Mouse (Mus musculus): Measurements from ENCODE around the gene 9430015G10Rik. TPM values are rescaled to one million over a fixed set of nuclear protein-coding genes. Genes with fewer than 3 reads are reported as not detected.
"Not testable (repeated sequence)": the region's sequence is repeated elsewhere in the genome, so short reads cannot be mapped to it uniquely, and the experiment has no call there.

9430015G10Rik gene
- polyA plus RNA-seq, 1 experiment = 1.6 TPM

DNA sequence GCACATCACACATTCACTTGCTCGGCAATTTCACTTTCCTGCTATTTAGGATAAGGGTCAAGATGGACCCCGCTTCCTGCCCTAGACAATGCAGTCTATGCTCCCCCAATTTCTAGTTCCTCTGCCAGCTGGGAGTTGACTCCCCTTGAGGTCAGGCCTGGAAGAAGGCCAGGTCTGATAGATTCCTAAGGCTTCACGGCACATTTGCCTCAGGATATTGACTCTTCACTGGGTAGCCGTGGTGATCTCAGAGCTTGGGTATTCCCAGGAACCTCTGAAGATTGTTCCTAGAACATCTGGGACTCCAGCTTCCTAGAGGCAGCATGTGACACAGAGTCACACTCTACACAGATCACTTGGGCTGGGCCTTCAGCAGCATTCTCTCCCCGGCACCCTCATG is 19.0 kb downstream of the 9430015G10Rik start:
- Histone ChIP-seq H3K9me3 (no peaks in the 10 kb centered on the region), H3K4me3 (replicated peaks) (no peak overlapping the region)
- TF ChIP-seq FLI1 (IDR thresholded peaks at IDR 0.05; ENCODE audit: low read length) = no peak
- no peak for TF ChIP-seq GATA1 (IDR thresholded peaks at IDR 0.05; ENCODE audit: borderline replicate concordance, low read length)

DNA sequence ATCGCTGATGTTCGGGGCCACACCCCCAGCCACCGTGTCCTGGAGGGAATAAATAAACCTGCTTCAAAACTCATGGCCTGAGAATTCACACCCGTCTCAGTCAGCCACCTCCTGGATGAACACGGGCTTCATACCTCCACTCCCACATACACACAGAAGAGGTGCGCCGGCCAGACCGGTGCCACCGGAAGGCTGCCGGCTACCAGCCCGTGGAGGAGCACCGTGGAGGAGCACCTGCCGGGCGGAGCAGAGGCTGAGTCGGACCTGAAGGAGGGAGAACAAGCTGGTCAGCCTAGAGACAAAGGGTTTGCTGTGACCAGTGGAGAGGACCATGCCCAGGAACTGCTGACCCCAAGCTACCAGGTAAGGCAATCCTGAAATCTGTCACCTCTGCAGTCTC is 20.7 kb downstream of the 9430015G10Rik start, which contains the start of gene Rnf223:
Gene Rnf223 (plus strand): TSS at position 78 of the 400 bp plus-strand sequence.
- Histone ChIP-seq H3K4me1 (peaks cover 19% of the 10 kb centered on the region), H3K36me3 (replicated peaks; ENCODE audit: low read length) (peaks cover 27% of the 10 kb centered on the region), H3K9me3 (no peaks in the 10 kb centered on the region), H3K27me3 (replicated peaks) (peaks cover 16% of the 10 kb centered on the region), H3K4me3 (replicated peaks) (no peak within 1 kb of the TSS)
- TF ChIP-seq GATA1 (IDR thresholded peaks at IDR 0.05; ENCODE audit: borderline replicate concordance, low read length) (no peak), FLI1 (IDR thresholded peaks at IDR 0.05; ENCODE audit: low read length) (no peak)

More for the DNA sequence above, 19.0 kb downstream of the 9430015G10Rik start:
- Histone ChIP-seq H3K36me3 (replicated peaks; ENCODE audit: low read length) (peaks cover 44% of the 10 kb centered on the region), H3K4me1 (peaks cover 13% of the 10 kb centered on the region), H3K27me3 (replicated peaks) (peaks cover 16% of the 10 kb centered on the region)

DNA sequence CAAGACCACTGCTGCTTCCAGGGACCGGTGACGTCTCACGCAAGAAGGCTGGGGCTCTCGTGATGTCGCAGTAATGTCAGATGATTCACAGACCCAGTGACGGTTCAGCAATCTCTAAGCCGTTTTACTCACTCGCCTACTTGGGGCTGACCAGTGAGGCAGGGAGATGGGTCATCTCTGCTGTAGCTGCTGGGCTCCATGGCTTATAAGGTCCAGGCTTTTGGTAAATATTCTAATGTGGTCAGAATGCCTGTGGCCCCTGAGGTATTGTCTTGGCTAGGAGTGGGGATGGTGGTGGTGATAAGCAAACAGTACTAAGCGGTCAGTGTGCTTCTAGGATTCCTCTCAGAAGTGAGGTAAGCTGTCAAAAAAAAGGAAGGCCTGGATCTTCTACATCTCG is 21.2 kb downstream of the 9430015G10Rik start:
- Histone ChIP-seq H3K9me3 (no peaks in the 10 kb centered on the region), H3K27me3 (replicated peaks) (peaks cover 16% of the 10 kb centered on the region), H3K4me3 (replicated peaks) (no peak overlapping the region), H3K4me1 (peaks cover 19% of the 10 kb centered on the region), H3K36me3 (replicated peaks; ENCODE audit: low read length) (peaks cover 22% of the 10 kb centered on the region)
- TF ChIP-seq GATA1 (IDR thresholded peaks at IDR 0.05; ENCODE audit: borderline replicate concordance, low read length) (no peak), FLI1 (IDR thresholded peaks at IDR 0.05; ENCODE audit: low read length) (no peak)

DNA sequence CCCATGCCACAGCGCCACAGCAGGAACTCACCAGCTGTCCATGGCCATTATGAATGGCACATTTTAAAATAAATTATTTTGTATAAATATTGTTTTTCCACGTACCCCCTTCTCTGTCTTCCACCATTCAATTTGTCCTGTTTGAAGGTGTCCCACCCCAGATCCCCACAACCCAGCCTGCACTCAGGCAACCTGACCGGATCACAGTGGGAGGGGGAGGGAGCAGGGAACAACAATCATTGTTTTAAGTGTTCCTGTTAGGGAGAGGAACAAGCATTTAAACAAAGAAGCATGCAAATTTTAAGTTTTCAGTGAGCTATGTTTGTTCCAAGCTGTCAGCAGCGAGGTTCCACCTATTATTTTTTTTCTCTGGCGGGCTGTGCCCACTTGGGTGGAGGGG is 23.6 kb downstream of the 9430015G10Rik start:
- H3K4me3 ChIP-seq (replicated peaks) = no peak overlapping the region
- H3K27me3 ChIP-seq (replicated peaks) = peaks cover 16% of the 10 kb centered on the region
- peaks cover 9% of the 10 kb centered on the region for H3K4me1 ChIP-seq
- H3K36me3 ChIP-seq (replicated peaks; ENCODE audit: low read length) = no peaks in the 10 kb centered on the region
- 0 out of 2 replicates have a peak, but pooled peaks cover 3% of the 10 kb centered on the region for H3K9me3 ChIP-seq
- TF ChIP-seq GATA1 (IDR thresholded peaks at IDR 0.05; ENCODE audit: borderline replicate concordance, low read length) (no peak), FLI1 (IDR thresholded peaks at IDR 0.05; ENCODE audit: low read length) (no peak)

DNA sequence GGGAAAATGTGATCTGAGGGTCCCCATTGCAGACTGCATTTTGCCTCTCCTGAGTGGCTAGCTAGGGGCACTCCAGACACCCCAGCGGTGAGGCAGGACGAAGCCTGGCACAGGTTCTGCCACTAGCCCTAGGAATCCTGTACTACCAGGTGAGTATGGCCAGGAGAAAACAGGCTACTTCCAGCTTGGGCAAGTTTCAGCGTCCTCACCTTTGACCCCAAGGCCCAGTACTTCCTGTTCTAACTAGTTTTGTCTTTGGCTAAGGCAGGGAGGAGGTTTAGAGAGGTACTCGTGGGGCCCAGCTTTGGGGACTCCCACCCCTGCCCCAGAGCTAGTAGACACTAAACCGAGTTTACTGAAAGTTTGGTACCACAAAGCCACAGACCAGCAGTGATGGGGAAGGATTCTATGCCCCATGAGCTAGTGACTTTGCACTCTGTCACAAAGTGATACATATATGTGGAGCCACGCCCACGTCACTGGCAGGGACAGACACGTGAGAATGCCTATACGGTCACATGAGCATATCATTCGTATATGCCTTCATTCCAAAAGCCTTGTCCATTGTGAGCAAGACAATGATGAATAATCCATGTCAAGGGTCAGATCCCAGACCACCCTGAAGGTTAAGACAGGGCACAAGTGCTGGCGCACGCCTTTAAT is 24.3 kb downstream of the 9430015G10Rik start:
- Histone ChIP-seq H3K9me3 (0 out of 2 replicates have a peak, but pooled peaks cover 3% of the 10 kb centered on the region), H3K4me3 (replicated peaks) (no peak overlapping the region), H3K36me3 (replicated peaks; ENCODE audit: low read length) (no peaks in the 10 kb centered on the region), H3K4me1 (peaks cover 9% of the 10 kb centered on the region), H3K27me3 (replicated peaks) (peaks cover 18% of the 10 kb centered on the region)
- TF ChIP-seq FLI1 (IDR thresholded peaks at IDR 0.05; ENCODE audit: low read length) (no peak), GATA1 (IDR thresholded peaks at IDR 0.05; ENCODE audit: borderline replicate concordance, low read length) (no peak)

DNA sequence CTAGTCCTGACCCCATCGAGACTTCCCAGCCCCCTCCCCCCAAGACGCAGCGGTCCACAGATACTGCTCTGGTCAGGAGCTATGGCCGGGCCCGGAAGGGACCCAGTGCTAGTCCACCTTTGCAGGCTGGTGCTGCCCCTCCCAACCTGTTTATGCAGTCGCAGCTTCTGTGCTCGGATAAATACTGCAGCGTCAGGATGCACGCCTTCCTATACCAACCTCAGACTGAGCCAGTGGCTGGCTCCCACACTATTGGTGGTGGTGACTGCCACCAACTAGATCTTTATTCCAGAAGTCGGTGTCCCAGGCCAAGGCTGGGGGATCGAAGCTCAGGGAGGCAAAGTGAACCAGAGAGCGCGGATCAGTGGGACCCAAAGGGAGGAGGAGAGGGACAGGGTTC is 25.3 kb downstream of the 9430015G10Rik start:
- 0 out of 2 replicates have a peak, but pooled peaks cover 3% of the 10 kb centered on the region for H3K9me3 ChIP-seq
- peaks cover 9% of the 10 kb centered on the region for H3K4me1 ChIP-seq
- H3K27me3 ChIP-seq (replicated peaks) = peaks cover 18% of the 10 kb centered on the region
- H3K36me3 ChIP-seq (replicated peaks; ENCODE audit: low read length) = no peaks in the 10 kb centered on the region
- no peak for TF ChIP-seq GATA1 (IDR thresholded peaks at IDR 0.05; ENCODE audit: borderline replicate concordance, low read length)
- no peak for TF ChIP-seq FLI1 (IDR thresholded peaks at IDR 0.05; ENCODE audit: low read length)
- H3K4me3 ChIP-seq (replicated peaks) = no peak overlapping the region

DNA sequence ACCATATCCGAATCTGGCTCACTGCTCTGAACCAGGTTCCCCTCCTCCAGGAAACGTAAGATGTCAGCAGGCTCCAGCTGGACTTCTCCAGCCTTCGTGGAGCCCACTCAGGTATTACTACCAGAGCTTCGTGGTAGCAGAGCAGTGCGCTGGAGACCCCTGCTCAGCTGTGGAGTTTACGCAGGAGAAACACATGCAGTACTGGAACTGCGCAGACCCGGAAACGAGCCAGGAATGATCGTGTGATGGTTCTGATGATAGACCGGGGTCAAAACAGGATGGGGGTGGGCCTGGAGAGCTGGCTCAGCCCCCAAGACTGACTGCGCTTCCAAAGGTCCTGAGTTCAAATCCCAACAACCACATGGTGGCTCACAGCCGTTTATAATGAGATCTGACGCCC is 26.0 kb downstream of the 9430015G10Rik start:
- peaks cover 9% of the 10 kb centered on the region for H3K4me1 ChIP-seq
- TF ChIP-seq FLI1 (IDR thresholded peaks at IDR 0.05; ENCODE audit: low read length) = no peak
- no peak for TF ChIP-seq GATA1 (IDR thresholded peaks at IDR 0.05; ENCODE audit: borderline replicate concordance, low read length)
- H3K9me3 ChIP-seq = 0 out of 2 replicates have a peak, but pooled peaks cover 3% of the 10 kb centered on the region
- H3K36me3 ChIP-seq (replicated peaks; ENCODE audit: low read length) = no peaks in the 10 kb centered on the region
- H3K4me3 ChIP-seq (replicated peaks) = no peak overlapping the region
- peaks cover 15% of the 10 kb centered on the region for H3K27me3 ChIP-seq (replicated peaks)

DNA sequence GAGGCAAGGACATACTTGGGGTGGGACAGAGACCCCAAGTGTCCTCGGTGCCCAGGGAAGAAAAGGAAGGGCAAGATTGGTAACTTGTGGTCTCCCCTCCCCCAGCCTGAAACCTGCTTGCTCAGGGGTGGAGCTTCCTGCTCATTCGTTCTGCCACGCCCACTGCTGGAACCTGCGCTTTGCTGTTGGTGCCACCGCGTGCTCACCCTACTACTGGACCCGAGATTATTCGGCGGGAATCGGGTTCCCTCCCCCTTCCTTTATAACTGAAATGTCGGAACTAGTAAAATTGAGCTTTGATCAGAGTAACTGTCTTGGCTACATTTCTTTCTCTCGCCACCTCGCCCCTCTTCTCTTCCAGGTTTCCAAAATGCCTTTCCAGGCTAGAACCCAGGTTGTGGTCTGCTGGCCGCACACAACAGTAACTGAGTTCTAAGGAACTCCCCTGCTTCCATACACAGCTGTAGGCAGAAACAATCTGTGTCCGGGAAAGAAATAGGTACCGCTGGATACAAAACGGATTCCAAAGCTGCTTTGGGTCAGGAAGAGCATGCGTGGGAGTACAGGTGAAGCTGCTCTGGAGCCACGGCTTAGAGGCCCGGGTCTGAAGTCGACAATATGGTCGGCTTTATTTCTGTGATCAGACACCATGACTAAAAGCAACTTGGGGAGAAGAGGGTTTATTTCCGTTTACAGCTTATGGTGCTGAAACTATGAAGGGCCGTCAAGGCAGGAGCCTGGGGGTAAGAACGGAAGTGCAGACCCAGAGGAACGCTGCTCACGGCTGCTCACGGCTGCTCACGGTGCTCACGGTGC is 26.7 kb downstream of the 9430015G10Rik start:
- Histone ChIP-seq H3K4me1 (peaks cover 9% of the 10 kb centered on the region), H3K27me3 (replicated peaks) (peaks cover 13% of the 10 kb centered on the region), H3K9me3 (0 out of 2 replicates have a peak, but pooled peaks cover 3% of the 10 kb centered on the region), H3K36me3 (replicated peaks; ENCODE audit: low read length) (no peaks in the 10 kb centered on the region), H3K4me3 (replicated peaks) (no peak overlapping the region)
- TF ChIP-seq GATA1 (IDR thresholded peaks at IDR 0.05; ENCODE audit: borderline replicate concordance, low read length) (no peak), FLI1 (IDR thresholded peaks at IDR 0.05; ENCODE audit: low read length) (no peak)

DNA sequence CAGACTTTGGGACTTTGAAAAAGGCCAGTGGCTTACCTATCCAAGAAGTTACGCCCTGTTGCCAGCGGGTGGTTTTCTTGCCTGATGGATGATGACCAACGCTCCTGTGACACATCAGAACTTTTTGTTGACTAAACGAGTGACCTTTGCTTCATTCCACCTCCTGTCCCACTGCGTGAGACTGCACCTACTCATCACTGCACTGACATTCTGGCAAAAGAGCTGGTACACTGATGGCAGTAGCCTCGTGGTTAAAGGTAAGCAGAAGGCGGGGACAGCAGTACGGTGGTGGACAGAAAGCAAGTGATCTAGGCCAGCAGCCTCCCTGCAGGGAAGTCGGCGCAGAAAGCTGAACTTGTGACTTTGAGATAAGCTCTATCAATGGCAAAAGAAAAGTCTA is 41.1 kb downstream of the 9430015G10Rik start:
- not testable (repeated sequence) for H3K4me3 ChIP-seq (replicated peaks); H3K4me1 ChIP-seq; H3K27me3 ChIP-seq (replicated peaks); H3K9me3 ChIP-seq; H3K36me3 ChIP-seq (replicated peaks; ENCODE audit: low read length)

DNA sequence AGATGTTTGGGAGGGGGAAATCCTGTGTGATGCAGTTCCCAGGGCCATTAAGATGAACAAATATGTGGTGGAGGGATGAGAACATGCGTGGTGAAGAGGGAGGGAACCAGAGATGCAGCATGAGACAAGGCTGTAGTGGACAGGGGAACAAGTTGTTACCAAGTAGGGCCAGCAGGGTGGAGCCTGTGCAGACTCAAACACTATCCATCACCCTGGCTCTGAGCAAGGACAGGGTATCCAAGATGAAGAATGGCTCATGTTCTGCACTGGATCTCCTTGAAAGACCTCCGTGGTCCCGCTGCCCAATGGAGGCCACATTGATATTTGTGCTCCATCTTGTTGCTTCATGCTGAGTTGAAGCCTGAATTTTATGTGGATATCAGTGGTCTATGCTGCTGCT is 45.0 kb downstream of the 9430015G10Rik start:
- H3K4me1 ChIP-seq = no peaks in the 10 kb centered on the region
- H3K36me3 ChIP-seq (replicated peaks; ENCODE audit: low read length) = no peaks in the 10 kb centered on the region
- no peak overlapping the region for H3K4me3 ChIP-seq (replicated peaks)
- no peak for TF ChIP-seq FLI1 (IDR thresholded peaks at IDR 0.05; ENCODE audit: low read length)
- no peak for TF ChIP-seq GATA1 (IDR thresholded peaks at IDR 0.05; ENCODE audit: borderline replicate concordance, low read length)
- peaks cover 22% of the 10 kb centered on the region for H3K9me3 ChIP-seq
- no peaks in the 10 kb centered on the region for H3K27me3 ChIP-seq (replicated peaks)

Data from megakaryocyte, embryonic 14.5 days (primary cell).